Mouse (Mus musculus) hindbrain, postnatal 0 days (tissue): ENCODE data around the gene Pigl. TPM values are rescaled to one million over a fixed set of nuclear protein-coding genes. Genes with fewer than 3 reads are reported as not detected.
"Not testable (repeated sequence)": the region's sequence is repeated elsewhere in the genome, so short reads cannot be mapped to it uniquely, and the experiment has no call there.

Source experiments
- ATAC-seq: fragments of 200-750 bp; cut with Nextera tagmentation; 2 replicates; pipeline ENCODE4 v1.8.0; 2017; ENCODE audit warnings: mild to moderate bottlenecking, moderate TSS enrichment, moderate library complexity
- DNase-seq: peaks from one replicate; pipeline ENCODE4 v3.0.0-alpha.2; 2015; ENCODE audit warnings: low spot score
- H3K27ac ChIP-seq: fragments of 300-500 bp; sonication (generic); 2 replicates; pipeline ENCODE4 v1.5.1; 2014; ENCODE audit warnings: mild to moderate bottlenecking
- H3K27me3 ChIP-seq: fragments of 300-500 bp; sonication (generic); 2 replicates; pipeline ENCODE4 v1.6.1; 2014; ENCODE audit warnings: low read length, mixed read lengths; ENCODE audit not compliant: insufficient read depth
- H3K36me3 ChIP-seq: fragments of 300-500 bp; sonication (generic); 2 replicates; pipeline ENCODE4 v1.6.1; 2014; ENCODE audit warnings: low read length, mixed read lengths; ENCODE audit not compliant: insufficient read depth
- H3K4me1 ChIP-seq: fragments of 300-500 bp; sonication (generic); 2 replicates; pipeline ENCODE4 v1.6.1; 2014; ENCODE audit warnings: antibody characterized with exemption, low read length, mixed read lengths; ENCODE audit not compliant: insufficient read depth
- H3K4me2 ChIP-seq: fragments of 300-500 bp; sonication (generic); 2 replicates; pipeline ENCODE4 v1.6.1; 2014; ENCODE audit warnings: low read depth, mild to moderate bottlenecking, low read length, moderate library complexity, mixed read lengths
- H3K4me3 ChIP-seq: fragments of 300-500 bp; sonication (generic); 2 replicates; pipeline ENCODE4 v1.5.1; 2014; ENCODE audit warnings: low read length
- H3K9ac ChIP-seq: fragments of 300-500 bp; sonication (generic); replicated peaks from 2 replicates; pipeline ENCODE4 v1.6.1; 2014; ENCODE audit warnings: mild to moderate bottlenecking, low read length, moderate library complexity, mixed read lengths
- H3K9me3 ChIP-seq: fragments of 300-500 bp; sonication (generic); 2 replicates; pipeline ENCODE4 v1.6.1; 2016; ENCODE audit warnings: low read length, mixed read lengths
- CTCF ChIP-seq: IDR thresholded peaks from 2 replicates; pipeline ENCODE4 v1.5.1; 2016; ENCODE audit warnings: antibody characterized with exemption, control low read depth, low read depth
- WGBS: fragments of 180-500 bp; shearing (Covaris S2); extraction: QIAGEN DNeasy Blood & Tissue Kit; methylation state at CpG from one replicate; pipeline ENCODE4 v1.1.7; 2014; 5-methylcytosine and 5-hydroxymethylcytosine counted together
- polyA plus RNA-seq: library from polyadenylated mRNA; unstranded; fragments of >200 nt; fragmentation: Nextera tagmentation; extraction: Ambion mirVana; gene quantifications from 2 replicates; pipeline ENCODE4 v1.2.1, GENCODE M21; 2015
- total RNA-seq: library from RNA; depleted of rRNA; stranded (reverse); fragments of >200 nt; gene quantifications from 2 replicates; pipeline ENCODE4 v1.2.3, GENCODE M21; 2014

Gene Pigl
- total and polyA plus RNA-seq, 2 experiments from 2014 or later: 6.7 to 6.9 TPM

DNA sequence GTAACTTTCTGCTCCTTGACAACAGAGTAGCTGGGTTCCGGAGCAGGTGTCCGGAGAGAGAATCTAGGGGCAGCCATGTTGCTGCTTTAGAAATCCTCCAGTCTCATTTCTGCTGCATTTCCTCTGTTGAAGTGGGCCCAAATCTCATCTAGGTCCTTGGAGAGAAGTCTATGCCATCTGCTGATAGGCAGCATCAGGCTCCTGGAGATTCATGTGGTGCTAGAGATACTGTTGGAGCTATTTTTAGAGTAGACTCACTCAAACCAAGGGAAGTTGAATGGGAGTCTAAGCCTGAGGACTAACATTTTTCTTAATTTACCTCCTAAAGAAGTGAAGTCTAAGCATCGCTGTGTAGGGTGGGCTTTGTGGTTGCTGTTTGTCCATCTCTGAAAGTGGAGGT, 6.4 kb downstream of the Pigl start:
- Histone ChIP-seq H3K9me3 (no peaks in the 10 kb centered on the region), H3K4me3 (no peak overlapping the region), H3K27me3 (no peaks in the 10 kb centered on the region), H3K4me2 (no peak overlapping the region), H3K27ac (no peak overlapping the region), H3K4me1 (no peaks in the 10 kb centered on the region), H3K9ac (no peak overlapping the region), H3K36me3 (no peaks in the 10 kb centered on the region)
- WGBS: 95% methylated on average over 3 of the region's 3 CpGs
- TF ChIP-seq CTCF: no peak
- no peak for ATAC-seq
- no peak for DNase-seq

DNA sequence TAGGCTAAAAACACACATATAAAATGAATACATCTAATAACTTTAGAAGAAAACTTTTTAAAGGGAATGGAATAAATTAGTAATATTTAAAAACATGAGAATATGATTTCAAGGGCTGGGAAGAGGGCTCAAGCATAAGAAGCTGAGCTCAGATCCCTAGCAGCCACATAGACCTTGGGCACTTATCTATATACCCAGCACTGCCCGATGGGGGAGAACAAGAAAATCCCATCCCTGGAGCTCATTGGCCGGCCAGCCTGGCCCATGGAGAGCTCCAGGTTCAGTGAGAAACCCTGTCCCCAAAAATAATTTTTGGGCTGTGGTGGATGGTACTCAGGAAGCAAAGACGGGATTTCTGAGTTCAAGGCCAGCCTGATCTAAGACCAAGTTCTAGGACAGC, 7.6 kb downstream of the Pigl start:
- H3K4me1 ChIP-seq: no peaks in the 10 kb centered on the region
- no peak for TF ChIP-seq CTCF
- WGBS: 96% methylated on average over 3 of the region's 3 CpGs
- DNase-seq: no peak
- no peak overlapping the region for H3K27ac ChIP-seq
- no peaks in the 10 kb centered on the region for H3K27me3 ChIP-seq
- no peak overlapping the region for H3K9ac ChIP-seq
- no peaks in the 10 kb centered on the region for H3K9me3 ChIP-seq
- H3K4me3 ChIP-seq: no peak overlapping the region
- no peak overlapping the region for H3K4me2 ChIP-seq
- no peak for ATAC-seq
- no peaks in the 10 kb centered on the region for H3K36me3 ChIP-seq

DNA sequence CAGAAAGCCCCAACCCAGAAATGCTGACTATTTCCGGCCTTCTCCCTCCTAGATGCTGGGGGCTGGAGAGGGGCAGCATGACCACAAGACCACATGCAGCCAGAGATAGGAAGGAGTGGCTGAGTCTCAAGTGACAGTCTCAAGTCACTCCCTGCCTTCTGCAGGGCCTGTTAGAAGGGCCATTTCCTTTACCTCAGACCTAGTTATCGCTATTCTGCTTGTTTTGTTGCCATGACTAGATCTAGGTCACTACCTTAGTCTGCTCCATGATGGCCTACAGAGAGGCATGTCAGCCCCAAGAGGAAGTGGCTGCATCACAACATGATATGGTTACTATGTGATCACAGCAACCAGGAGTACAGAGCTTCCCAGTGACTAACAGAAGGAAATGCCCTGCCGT, 8.3 kb downstream of the Pigl start:
- Histone ChIP-seq H3K4me1 (no peaks in the 10 kb centered on the region), H3K4me3 (no peak overlapping the region), H3K9me3 (no peaks in the 10 kb centered on the region), H3K9ac (no peak overlapping the region), H3K36me3 (no peaks in the 10 kb centered on the region), H3K27ac (no peak overlapping the region), H3K4me2 (no peak overlapping the region), H3K27me3 (no peaks in the 10 kb centered on the region)
- WGBS: 86% methylated on average over 3 of the region's 3 CpGs
- no peak for TF ChIP-seq CTCF
- no peak for ATAC-seq
- no peak for DNase-seq

DNA sequence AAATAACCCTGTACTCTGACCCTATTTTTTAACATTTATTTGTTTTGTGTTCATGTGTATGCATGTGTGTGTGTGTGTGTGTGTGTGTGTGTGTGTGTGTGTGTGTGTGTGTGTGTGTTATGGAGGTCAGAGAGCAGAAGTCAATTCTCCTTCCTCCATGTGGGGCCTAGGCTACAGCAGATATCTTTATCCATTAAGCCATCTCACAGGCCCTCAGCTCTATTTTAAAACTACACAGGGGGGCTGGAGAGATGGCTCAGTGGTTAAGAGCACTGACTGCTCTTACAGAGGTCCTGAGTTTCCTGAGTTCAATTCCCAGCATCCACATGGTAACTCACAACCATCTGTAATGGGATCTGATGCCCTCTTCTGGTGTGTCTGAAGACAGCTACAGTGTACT, 9.0 kb downstream of the Pigl start:
- H3K27ac ChIP-seq, H3K4me2 ChIP-seq, ATAC-seq, DNase-seq, H3K9me3 ChIP-seq, H3K4me3 ChIP-seq, H3K4me1 ChIP-seq, H3K36me3 ChIP-seq, H3K27me3 ChIP-seq, H3K9ac ChIP-seq: not testable (repeated sequence)

DNA sequence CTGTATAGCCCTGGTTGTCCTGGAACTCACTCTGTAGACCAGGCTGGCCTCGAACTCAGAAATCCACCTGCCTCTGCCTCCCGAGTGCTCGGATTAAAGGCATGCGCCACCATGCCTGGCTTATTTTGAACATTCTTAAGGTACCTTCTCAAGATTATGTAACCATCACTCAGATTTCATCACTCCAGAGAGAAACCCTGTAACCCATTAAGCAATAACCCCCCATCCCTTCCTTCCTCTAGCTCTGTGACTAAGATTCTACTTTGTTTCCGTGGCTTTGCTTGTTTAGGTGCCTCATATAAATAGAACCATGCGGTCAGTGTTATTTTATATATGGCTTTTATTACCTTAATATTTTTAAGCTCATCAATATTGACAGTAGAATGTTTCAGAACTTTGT, 12.2 kb downstream of the Pigl start:
- H3K27ac ChIP-seq: no peak overlapping the region
- no peak overlapping the region for H3K4me3 ChIP-seq
- DNase-seq (no peak), ATAC-seq (no peak)
- no peak for TF ChIP-seq CTCF
- no peak overlapping the region for H3K4me2 ChIP-seq
- no peaks in the 10 kb centered on the region for H3K9me3 ChIP-seq
- no peaks in the 10 kb centered on the region for H3K27me3 ChIP-seq
- H3K9ac ChIP-seq: no peak overlapping the region
- no peaks in the 10 kb centered on the region for H3K36me3 ChIP-seq
- 97% methylated on average over 6 of the region's 6 CpGs for WGBS
- H3K4me1 ChIP-seq: no peaks in the 10 kb centered on the region

DNA sequence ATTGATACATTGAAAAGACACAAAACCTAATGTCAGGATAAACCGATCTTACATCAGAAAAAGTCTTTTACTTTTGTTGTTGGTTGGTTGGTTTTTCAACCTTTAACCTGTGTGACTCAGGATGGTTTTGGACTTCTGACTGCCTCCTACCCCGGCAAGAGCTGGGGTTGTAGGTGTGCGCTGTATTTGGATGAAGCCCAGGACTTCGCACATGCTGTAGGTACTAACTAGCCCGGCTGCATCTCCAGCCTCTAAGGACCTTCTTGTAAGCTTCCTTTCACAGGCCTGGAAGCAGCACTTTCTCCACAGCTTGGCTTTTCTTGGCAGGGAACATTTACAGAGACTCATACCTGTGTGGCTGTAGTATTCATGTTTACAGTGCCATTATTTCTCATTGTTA, 15.3 kb downstream of the Pigl start:
- Histone ChIP-seq H3K27me3 (no peaks in the 10 kb centered on the region), H3K36me3 (no peaks in the 10 kb centered on the region), H3K9me3 (no peaks in the 10 kb centered on the region), H3K9ac (no peak overlapping the region), H3K27ac (no peak overlapping the region), H3K4me2 (no peak overlapping the region), H3K4me1 (no peaks in the 10 kb centered on the region), H3K4me3 (no peak overlapping the region)
- no peak for TF ChIP-seq CTCF
- WGBS: 94% methylated on average over 5 of the region's 5 CpGs
- DNase-seq: no peak
- ATAC-seq: no peak

DNA sequence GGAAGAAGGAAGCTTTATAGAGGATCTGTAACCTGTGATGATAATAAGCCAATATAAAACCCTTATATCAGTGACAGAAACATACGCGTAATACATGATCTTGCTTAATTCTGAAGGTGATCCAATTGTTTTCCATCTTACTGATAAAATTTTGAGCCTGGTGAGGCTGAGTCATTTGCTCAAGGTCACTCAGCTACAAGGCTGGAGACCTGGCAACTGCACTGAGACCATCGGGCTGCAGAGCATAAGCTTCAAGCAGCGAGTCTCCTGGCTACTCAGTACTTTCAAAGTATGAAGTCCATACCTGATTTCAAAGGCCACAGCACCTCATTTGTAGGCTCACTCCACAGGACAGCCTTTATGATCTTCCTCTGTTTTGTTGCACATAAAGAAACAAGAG, 17.9 kb downstream of the Pigl start:
- WGBS: 98% methylated on average over 4 of the region's 4 CpGs
- DNase-seq (no peak), ATAC-seq (no peak)
- H3K27me3 ChIP-seq: no peaks in the 10 kb centered on the region
- TF ChIP-seq CTCF: no peak
- H3K9ac ChIP-seq: no peak overlapping the region
- no peaks in the 10 kb centered on the region for H3K4me1 ChIP-seq
- H3K4me3 ChIP-seq: no peak overlapping the region
- H3K36me3 ChIP-seq: no peaks in the 10 kb centered on the region
- no peaks in the 10 kb centered on the region for H3K9me3 ChIP-seq
- no peak overlapping the region for H3K4me2 ChIP-seq
- no peak overlapping the region for H3K27ac ChIP-seq
